Mouse (Mus musculus): ENCODE results near the gene Pak3.

DNA sequence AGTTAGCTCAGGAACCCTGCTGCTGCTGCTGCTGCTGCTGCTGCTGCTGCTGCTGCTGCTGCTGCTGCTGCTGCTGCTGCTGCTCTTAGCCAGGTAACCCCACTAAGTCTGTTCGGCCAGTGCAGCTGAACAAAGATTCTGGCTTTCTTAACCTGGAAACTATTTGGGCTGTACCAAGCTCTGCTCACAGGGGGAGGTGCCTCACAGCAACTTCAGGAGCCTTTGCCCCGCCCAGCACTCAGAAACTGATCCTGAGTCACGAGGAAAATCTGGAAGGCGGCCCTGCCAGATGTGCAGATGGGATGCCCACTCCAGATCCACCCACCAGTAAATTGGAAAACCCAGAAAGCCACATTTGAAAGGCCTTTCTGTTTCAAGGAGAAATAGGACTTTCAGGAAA is 308.8 kb downstream of the Pak3 start, which contains the start of gene Capn6:
- TF ChIP-seq GATA1 (IDR thresholded peaks at IDR 0.05; ENCODE audit: low read length) (no peak), TAL1 (IDR thresholded peaks at IDR 0.05; ENCODE audit: low read length) (no peak)

Measured in erythroblast, embryonic 14.5 days (primary cell).